Mouse (Mus musculus): ENCODE data around the gene Klhdc7a. TPM values are rescaled to one million over a fixed set of nuclear protein-coding genes. Genes with fewer than 3 reads are reported as not detected.
"Not testable (repeated sequence)": the region's sequence is repeated elsewhere in the genome, so short reads cannot be mapped to it uniquely, and the experiment has no call there.

Gene Klhdc7a
- total RNA-seq, 2 experiments from 2014 or later, result 0.99 to 1.1 TPM

- intact Hi-C loops (cut with DNase I), result no loop called here
- DNase-seq (ENCODE audit: extremely low spot score in 1 of 2, low spot score in 2 of 2), result no peak
These were observed 6.0 kb downstream of the Klhdc7a start for GRCm38 (mm10) chr4:139961816-139962215.

GRCm38 (mm10) chr4:139961329-139961728, 6.5 kb downstream of the Klhdc7a start:
- DNase-seq (ENCODE audit: extremely low spot score in 1 of 2, low spot score in 2 of 2); intact Hi-C loops (cut with DNase I): not testable (repeated sequence)

GRCm38 (mm10) chr4:139960724-139961315, 7.0 kb downstream of the Klhdc7a start:
- intact Hi-C loops (cut with DNase I), result no loop called here
- DNase-seq (ENCODE audit: extremely low spot score in 1 of 2, low spot score in 2 of 2), result no peak

GRCm38 (mm10) chr4:139960086-139960713, 7.6 kb downstream of the Klhdc7a start:
- intact Hi-C loops (cut with DNase I), result no loop called here
- no peak for DNase-seq (ENCODE audit: extremely low spot score in 1 of 2, low spot score in 2 of 2)

GRCm38 (mm10) chr4:139959188-139959587, 8.6 kb downstream of the Klhdc7a start:
- no peak for DNase-seq (ENCODE audit: extremely low spot score in 1 of 2, low spot score in 2 of 2)
- intact Hi-C loops (cut with DNase I), result no loop called here

- DNase-seq (ENCODE audit: extremely low spot score in 1 of 2, low spot score in 2 of 2), result no peak
- intact Hi-C loops (cut with DNase I), result no loop called here
These were observed 16.8 kb downstream of the Klhdc7a start for GRCm38 (mm10) chr4:139950876-139951485.

- intact Hi-C loops (cut with DNase I), result no loop called here
- DNase-seq (ENCODE audit: extremely low spot score in 1 of 2, low spot score in 2 of 2), result no peak
These were observed 17.4 kb downstream of the Klhdc7a start for GRCm38 (mm10) chr4:139950431-139950848.

GRCm38 (mm10) chr4:139948591-139948990, 19.2 kb downstream of the Klhdc7a start:
- no peak for DNase-seq (ENCODE audit: extremely low spot score in 1 of 2, low spot score in 2 of 2)
- intact Hi-C loops (cut with DNase I), result no loop called here

GRCm38 (mm10) chr4:139947341-139947740, 20.5 kb downstream of the Klhdc7a start:
- intact Hi-C loops (cut with DNase I), result no loop called here
- DNase-seq (ENCODE audit: extremely low spot score in 1 of 2, low spot score in 2 of 2), result no peak

GRCm38 (mm10) chr4:139941831-139942230, 26.0 kb downstream of the Klhdc7a start:
- intact Hi-C loops (cut with DNase I), result no loop called here
- no peak for DNase-seq (ENCODE audit: extremely low spot score in 1 of 2, low spot score in 2 of 2)

GRCm38 (mm10) chr4:139935557-139935956, 32.3 kb downstream of the Klhdc7a start:
- intact Hi-C loops (cut with DNase I), result no loop called here
- no peak for DNase-seq (ENCODE audit: extremely low spot score in 1 of 2, low spot score in 2 of 2)

GRCm38 (mm10) chr4:139932970-139933801, 34.6 kb downstream of the Klhdc7a start:
- intact Hi-C loops (cut with DNase I), result no loop called here
- peak; percentile 57 to 72 for DNase-seq (ENCODE audit: extremely low spot score in 1 of 2, low spot score in 2 of 2)

- intact Hi-C loops (cut with DNase I), result no loop called here
- DNase-seq (ENCODE audit: extremely low spot score in 1 of 2, low spot score in 2 of 2), result no peak
These were observed 35.9 kb downstream of the Klhdc7a start for GRCm38 (mm10) chr4:139931790-139932510.

GRCm38 (mm10) chr4:139930885-139931284, 36.9 kb downstream of the Klhdc7a start:
- intact Hi-C loops (cut with DNase I), result no loop called here

GRCm38 (mm10) chr4:139926161-139926561, 41.7 kb downstream of the Klhdc7a start:
- peak; percentile 42 to 74 for DNase-seq (ENCODE audit: extremely low spot score in 1 of 2, low spot score in 2 of 2)
- intact Hi-C loops (cut with DNase I), result loop anchor here (5.0 kb wide), 1 partner anchor 49 kb away; no protein-coding TSS in a partner anchor

More at GRCm38 (mm10) chr4:139930885-139931284, 36.9 kb downstream of the Klhdc7a start:
- DNase-seq (ENCODE audit: extremely low spot score in 1 of 2, low spot score in 2 of 2), result no peak

GRCm38 (mm10) chr4:139925275-139926160, 42.3 kb downstream of the Klhdc7a start:
- intact Hi-C loops (cut with DNase I), result loop anchor here (5.0 kb wide), 1 partner anchor 48 kb away; no protein-coding TSS in a partner anchor
- peak; percentile 33 to 40 for DNase-seq (ENCODE audit: extremely low spot score in 1 of 2, low spot score in 2 of 2)

- intact Hi-C loops (cut with DNase I), result no loop called here
- DNase-seq (ENCODE audit: extremely low spot score in 1 of 2, low spot score in 2 of 2), result no peak
These were observed 51.1 kb downstream of the Klhdc7a start for GRCm38 (mm10) chr4:139916731-139917130.
